Mouse (Mus musculus) testis, adult 2 months (tissue): ENCODE results near the gene Rptor.

Experiments
- CTCF ChIP-seq: fragments of 200-500 bp; IDR thresholded peaks from 2 replicates; pipeline ENCODE4 v1.5.1; 2012; ENCODE audit warnings: low read depth, mild to moderate bottlenecking, inconsistent platforms, low read length, moderate library complexity; ENCODE audit not compliant: control insufficient read depth, insufficient read depth, insufficient replicate concordance
- POLR2A ChIP-seq: fragments of 200-500 bp; IDR thresholded peaks from 2 replicates; pipeline ENCODE4 v1.6.1; 2012; ENCODE audit warnings: low read depth, mild to moderate bottlenecking, inconsistent platforms, low read length, moderate library complexity; ENCODE audit not compliant: control insufficient read depth

- no peak for TF ChIP-seq CTCF
- TF ChIP-seq POLR2A, result no peak
Measured at GRCm38 (mm10) chr11:119576855-119577254, 25.9 kb upstream of the Rptor start.
